Mouse (Mus musculus) megakaryocyte, embryonic 14.5 days (primary cell): Measurements from ENCODE around the gene L3mbtl4.

Experiments used
- FLI1 ChIP-seq: IDR thresholded peaks from 2 replicates; pipeline ENCODE4 v1.6.1; 2012; ENCODE audit warnings: low read length, inconsistent platforms, mixed read lengths
- GATA1 ChIP-seq: IDR thresholded peaks from 3 replicates; pipeline ENCODE4 v1.6.1; 2012; ENCODE audit warnings: mixed read lengths, low read length, inconsistent platforms, borderline replicate concordance

GRCm38 (mm10) chr17:68320940-68321339 is 47.3 kb downstream of the L3mbtl4 start:
- TF ChIP-seq GATA1 (no peak), FLI1 (no peak)
